Mouse (Mus musculus) adrenal gland, postnatal 36 days (tissue): ENCODE measurements around the gene Mcrip2. TPM values are rescaled to one million over a fixed set of nuclear protein-coding genes. Genes with fewer than 3 reads are reported as not detected.

Experiments used
- DNase-seq, 2 experiments: peaks; one replicate each; pipeline ENCODE4 v3.0.0; 2021; ENCODE audit warnings: mixed read lengths in 1 of 2
- total RNA-seq, 2 experiments: library from RNA; stranded (reverse); gene quantifications; 2 replicates each; pipeline ENCODE4 v1.2.3; 2021

The Mcrip2 gene
- total RNA-seq, 2 experiments from 2014 or later = 340 to 398 TPM

DNA sequence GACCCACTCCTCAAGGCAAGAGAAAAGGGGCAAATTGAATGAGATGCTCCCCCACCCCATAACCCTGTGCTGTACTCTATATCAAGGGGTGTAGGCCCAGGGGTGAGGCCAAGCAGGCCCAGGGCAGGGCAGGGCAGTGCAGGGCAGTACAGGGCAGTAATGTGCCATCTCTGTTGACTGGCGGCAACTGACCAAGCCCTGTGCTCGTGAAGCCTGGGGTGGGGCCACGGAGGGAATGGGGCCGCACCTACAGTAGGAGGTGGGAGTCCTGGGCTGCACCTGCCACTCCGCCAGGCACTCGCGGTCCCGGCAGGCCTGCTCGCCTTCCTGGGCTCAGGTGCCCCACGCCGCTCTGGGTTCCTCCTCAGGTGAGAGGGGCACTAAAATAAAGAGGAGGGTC lies 3.3 kb downstream of the Mcrip2 start:
- no peak for DNase-seq

DNA sequence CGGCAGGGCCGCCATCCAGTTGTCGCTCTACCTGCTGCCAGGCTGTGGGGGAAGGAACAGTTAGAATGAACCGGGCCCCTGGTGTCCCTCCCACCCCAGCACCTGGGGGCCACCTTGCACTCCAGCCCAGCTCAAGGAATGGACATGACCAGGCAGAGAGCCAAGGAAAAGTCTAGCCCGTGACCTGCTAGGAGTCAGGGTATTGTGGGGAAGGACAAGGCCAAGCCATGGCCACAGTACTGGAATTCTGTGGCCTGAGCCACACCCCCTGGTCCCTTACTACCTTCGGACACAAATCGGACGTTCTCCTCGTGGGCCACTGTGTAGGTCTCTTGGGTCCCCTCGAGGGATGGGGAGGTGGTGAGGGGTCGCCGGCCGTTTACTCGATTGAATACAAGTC lies 4.3 kb downstream of the Mcrip2 start:
- DNase-seq = peak in 1 of 2 experiments; percentile 50

DNA sequence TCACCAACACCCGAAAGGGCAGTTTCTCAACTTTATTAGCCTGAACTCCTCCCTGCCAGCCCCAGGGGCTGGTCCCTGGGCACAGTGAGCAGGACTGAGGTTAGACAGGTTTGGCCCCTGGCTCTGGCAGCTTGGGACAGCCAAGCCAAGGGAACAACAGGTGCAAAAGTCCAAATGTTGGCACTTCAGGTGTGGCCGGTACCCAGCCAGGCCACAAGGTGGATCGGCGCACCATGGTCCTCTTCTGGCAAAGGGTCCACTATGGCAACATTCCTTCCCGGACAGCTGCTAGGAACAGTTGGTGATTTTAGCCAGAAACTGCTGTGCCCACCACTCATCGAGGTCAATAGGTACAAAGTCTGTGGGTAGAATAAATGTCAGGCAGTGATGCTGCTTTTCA lies 4.9 kb downstream of the Mcrip2 start:
- no peak for DNase-seq

DNA sequence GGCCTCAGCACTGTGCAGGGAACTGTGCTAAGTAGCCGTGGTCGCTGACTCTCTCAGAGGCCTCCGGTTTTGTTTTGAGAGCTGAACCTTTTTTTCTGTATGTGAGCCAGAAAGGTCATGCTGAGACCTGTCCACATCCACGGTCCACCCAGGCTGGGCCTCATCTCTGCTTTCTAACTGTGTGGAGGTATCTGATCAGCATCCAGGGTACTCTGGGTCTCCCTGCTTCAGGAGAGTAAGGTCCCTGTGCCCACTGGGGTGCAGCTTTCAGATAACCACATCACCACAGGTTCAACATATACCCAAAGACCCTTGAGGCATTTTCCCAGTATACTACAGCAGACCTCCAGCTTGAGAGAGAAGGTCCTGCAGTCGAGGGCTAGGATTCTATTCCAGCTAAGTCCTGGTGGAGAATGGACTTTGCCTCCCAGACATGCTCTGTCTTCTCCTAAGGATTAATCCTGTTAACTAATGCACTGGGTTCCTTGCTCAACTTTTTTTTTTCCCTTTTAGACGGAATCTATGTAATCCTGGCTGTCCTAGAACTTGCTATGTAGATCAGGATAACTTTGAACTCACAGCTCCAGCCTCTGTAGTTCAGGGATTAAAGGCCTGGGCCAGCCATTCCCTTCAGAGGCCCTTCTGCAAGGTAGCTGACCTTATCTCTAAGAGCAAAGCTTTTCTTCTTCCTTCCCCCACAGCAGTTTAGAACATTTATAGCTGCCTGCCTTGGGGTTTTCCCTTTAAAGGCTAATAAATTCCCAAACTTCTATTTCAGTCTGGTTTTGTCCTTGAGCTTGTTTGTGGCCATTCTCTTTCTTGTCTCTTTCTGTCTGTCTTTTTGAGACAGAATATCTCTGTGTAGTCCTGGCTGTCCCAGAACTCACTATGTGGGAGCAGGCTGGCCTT lies 6.6 kb downstream of the Mcrip2 start:
- DNase-seq = no peak

DNA sequence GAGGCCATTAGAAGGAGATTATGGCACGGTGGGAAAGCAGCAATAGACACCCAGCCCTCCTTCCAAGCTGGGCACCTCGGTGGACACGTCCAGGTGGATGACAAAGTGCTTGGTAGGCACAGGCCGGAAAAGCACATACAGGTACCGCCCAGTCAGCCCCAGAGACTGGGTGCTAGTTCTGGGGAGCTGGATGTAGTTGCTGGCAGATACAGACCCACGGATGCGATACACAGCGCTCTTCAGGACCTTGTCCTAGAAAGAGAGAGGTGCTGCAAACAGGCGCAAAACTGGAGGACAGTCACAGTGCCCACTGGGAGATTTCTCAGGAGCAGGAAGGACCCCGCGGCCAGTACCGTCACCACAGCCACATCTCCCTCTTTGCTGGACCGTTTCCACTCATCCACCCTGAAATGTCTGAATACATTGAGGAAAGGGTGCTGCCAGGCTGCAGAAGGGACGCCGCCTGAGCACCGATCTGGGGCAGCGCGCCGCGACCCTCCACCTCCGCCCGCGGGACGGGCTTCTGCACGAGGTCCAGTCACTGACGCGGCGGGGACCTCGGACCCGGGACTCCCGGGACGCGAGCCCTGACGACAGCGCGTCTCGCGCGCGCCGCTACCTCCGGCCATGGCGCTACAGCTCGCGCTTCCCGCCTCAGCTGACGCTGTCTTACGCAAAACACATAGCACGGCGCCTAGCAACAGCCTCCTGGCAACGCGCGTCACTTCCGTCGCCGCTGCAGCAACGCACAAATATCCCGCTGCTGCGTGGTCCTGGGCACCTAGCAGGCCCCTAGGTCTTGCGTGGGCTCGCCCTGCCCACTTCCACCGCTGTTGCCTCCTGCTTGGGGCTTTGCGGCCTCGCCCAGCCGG lies 7.5 kb downstream of the Mcrip2 start, which contains the start of gene Wdr90:
Gene Wdr90, minus strand, starts transcription at position 670 of the 872 bp plus-strand sequence.
- DNase-seq = peak; percentile 94 to 95

DNA sequence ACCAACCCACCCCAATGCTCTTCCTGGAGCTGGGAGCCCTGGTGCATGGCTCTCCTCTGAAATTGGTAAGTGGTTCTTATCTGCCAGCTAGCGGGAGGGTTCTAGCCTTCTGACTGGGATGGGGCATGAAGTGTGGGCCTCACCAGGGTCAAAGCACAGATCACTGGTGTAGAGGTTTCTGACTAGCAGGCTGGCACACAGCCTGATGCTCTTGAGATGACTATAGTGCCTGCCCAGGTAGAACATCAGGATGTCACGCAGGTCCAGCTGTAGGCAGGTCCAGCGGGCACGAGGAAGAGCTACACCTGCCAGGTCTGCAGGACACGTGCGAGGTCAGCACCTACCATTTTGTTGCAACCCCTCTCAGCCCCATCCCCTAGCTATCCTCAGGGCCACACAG lies 8.3 kb downstream of the Mcrip2 start:
- DNase-seq = no peak

DNA sequence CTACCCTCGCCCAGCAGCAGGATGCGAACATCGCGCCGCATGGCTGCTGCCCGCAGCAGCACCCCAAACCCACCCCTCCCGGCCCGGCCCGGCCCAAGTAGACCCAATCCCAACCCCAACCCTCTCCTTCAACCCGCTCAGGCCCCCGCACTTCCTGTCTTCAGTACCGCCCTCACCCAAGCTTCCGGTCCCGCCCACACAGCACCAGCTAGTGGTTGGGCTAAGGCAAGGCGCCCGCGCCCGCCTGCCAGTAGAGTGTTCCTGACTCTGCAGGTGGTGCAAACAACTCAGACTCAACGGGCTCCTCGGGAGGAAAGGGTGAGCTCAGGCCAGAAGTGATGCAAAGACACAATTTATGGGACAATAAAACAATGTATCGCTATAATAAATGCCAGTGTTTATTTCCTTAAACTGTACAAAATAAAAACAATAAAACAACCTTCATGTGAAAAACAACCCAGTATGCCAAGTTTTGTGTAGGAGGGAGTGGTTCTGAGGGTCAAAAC lies 24.1 kb downstream of the Mcrip2 start, which contains the start of gene Rhot2:
Gene Rhot2, minus strand, starts transcription at position 456 of the 506 bp plus-strand sequence.
- peak; percentile 98 for DNase-seq

DNA sequence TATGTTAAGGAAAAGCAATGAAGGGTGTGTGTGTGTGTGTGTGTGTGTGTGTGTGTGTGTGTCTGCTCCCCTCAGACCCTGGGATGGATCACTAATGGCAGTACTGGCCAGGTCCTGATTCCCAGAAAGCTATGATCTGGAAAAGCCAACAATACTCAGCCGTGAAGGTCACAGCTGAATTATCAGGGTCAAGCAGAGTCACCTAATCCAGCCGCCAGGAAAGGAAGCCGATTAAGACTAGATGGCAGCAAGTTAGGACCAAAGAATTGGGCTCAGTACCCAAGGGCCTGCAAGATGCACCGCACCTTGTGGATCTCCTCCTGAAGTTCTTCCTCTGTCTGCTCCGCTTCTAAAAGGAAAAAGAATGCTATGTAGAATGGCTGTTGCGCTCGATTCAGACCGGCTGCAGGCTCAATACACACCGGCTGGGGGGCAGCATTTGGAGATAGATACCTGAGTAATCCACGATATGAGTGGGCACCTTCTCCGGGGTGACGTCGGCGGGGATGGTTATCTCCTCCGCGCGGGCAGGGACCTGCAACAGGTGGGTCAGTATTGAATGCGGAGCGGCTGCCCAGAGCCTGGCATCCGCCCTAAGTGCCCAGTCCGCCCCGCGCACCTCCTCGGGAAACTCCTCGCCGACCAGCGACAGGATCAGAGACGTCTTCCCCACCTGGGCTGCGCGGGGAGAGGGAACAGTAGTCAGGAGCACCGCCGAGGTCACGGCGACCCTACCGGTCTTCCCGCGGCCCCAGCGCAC lies 24.7 kb downstream of the Mcrip2 start:
- DNase-seq = peak in 1 of 2 experiments; percentile 38

DNA sequence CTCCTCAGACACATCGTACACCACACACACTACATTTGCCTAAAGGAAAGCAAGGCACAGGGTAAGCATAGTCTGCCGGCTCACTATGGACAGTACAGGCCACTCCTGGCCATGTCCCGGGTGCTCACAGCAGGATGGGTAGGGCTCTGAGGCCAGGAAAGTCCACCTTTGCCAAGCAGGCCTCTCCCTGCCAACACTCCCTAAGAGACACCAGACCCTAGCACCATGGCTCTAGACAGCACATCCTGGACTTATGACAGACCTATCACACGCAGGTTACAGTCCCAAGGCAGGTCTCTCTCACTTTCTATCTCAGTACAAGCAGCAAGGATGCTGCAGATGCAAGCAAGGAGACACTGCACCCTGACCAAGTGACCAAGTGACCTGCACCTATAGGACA lies 25.4 kb downstream of the Mcrip2 start:
- no peak for DNase-seq

DNA sequence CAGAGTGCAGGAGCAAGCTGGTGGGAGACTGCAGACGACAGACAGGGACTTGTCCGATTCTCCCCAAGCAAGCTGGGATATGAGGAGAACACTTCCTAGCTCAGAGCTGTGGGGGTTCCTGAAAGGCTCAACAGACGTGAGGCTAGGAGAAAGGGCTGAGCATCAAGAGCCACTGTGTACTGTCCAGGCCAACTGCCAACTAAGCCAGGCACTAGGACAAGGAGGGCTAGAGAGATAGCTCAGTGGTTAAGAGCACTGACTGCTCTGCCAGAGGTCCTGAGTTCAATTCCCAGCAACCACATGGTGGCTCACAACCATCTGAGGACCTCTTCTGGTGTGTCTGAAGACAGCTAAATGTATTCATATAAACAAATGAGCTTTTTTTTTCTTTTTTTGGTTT lies 26.1 kb downstream of the Mcrip2 start:
- DNase-seq = no peak

DNA sequence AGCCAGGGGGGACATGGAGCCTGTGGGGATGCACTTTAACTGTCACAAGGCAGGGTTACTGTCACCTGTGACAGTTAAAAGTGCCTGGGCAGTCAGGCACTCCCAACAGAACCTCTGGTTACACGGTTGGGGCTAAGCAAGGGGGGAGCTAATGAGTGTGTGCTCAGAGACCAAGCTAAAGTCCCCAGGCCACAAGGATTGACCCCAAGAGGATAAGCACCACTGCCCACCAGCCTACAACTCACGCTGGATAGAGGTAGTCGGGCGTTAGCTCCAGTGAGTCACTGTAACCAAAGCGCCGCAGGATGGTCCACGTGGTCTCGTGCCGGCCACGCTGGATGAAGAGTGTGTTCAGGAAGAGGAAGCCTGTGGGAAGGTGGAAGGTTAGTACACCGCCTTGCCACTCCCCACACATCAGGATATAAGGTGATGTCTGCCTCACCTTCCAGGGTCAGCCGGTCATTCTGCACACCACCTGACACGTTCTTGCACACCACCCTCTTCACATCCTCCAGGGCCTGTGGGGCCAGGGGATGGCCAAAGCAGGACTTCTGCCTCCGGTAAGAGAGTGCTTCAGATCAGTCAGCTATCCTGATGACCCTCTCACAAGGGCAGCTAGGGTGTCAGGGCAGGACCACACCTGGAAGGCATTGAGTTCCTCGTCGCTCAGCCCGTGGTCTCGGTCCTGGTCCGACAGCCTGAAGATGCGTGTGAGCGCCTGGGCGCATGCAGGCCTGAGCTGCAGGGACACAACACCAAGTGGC lies 27.3 kb downstream of the Mcrip2 start, which contains the start of gene Gm20683:
Gene Gm20683, minus strand, starts transcription at position 647 of the 764 bp plus-strand sequence.
- DNase-seq = no peak

DNA sequence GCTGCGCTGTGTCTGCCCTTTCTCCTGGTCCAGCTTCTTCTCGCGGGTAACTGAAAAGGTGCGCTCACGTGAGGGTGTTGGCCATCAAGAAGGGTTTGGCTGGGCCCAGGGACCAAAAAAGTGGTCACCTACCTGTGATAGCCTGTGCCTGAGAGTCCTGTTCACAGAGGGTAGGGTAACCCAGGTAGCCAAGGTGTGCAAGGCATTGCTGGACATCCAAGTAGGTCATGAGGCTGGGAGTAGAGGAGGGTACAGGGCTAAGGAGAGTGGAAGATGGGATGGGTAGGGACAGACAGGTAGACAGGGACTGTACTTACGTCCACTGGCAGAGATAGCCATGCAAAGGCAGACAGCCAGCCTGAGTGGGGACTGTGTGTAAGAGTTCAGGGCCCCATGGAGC lies 28.0 kb downstream of the Mcrip2 start:
- no peak for DNase-seq

DNA sequence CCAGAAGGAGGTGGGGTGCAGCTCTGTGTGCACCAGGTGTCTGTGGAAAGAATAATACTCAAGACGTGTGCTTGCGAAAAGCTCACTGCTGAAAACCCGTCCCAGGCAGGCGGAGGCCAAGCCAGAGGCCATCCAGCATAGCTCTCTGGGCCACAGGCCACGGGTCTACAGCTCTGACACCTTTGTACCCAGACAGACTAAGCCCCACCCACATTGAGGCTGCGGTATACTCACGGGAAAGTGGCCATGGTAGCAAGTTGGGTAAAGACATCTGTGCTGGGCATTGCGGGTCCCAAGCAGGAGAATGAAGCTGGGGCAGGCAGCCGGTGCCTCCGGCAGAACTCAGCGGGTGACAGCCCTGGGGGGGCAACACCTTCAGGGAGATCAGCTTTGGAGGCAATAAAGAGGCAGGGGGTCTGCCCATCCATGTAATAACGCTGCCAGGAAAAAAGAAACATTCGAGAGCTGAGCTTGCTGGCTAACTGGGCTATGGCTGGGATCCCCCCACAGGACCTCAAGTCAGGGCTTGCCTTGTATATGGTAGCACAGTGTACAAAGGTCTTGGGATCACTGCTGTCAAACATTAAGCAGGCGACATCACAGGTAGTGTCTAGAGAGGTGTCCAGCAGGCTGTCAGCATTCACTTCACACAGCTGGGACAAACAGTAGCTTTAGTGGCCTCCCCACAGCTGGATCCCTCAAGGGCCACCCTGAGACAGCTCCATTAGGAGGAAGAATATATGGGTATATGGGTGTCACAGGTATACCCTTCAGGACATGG lies 28.9 kb downstream of the Mcrip2 start:
- no peak for DNase-seq

DNA sequence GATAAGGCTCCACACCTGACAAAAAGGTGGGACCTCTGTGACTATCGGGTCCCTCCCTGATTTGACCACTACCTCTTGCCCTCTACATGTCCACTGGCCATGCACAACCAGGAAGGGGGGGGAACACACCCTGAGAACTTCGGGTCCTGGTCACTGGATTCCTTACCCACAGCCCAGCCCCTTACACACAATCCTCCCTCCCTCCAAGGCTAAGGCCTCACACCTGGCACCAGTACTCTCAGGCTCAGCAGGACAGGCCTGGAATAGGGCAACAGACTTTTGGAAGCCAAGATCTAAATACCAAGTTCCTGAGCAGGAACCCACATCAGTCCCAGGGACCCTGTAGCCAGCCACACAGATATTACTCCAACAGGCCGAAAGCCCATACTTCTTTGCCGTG lies 29.7 kb downstream of the Mcrip2 start:
- DNase-seq = no peak

DNA sequence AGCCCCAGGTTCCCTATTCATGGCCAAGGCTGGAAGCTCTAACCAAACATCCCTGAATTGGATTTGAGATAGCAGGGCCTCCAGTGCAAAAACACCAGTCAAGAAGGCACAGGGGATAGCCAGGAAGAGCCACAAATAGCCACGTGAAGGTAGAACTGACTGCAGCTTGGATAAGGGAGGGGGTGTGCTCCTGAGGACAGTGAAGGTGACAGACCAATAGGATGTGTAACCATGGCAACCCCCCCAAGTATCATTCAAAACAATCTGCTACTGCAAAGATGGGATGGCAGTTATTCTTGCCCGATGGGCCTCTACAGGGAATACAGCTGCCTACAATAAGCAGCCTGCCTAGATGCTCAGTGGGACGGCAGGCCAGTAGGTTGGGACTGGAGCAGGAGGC lies 31.0 kb downstream of the Mcrip2 start:
- DNase-seq = no peak

DNA sequence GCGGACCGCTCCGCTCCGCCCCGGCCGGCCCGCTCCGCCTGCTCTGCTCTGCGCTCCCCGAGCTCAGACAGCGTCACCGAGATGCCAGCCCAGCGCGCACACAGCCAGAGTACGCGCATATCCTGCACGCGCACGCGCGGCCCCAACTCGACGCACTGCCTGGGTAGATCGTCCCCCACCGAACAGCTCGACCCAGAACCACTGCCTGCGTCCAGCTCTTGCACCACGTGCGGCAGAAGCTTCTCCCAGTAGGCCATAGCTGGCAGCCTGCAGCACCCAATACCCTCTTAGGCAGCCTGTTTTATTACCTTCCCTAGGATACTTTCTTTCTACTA lies 31.5 kb downstream of the Mcrip2 start, which contains the start of gene Rhbdl1:
Gene Rhbdl1, minus strand, starts transcription at position 220 of the 335 bp plus-strand sequence.
- DNase-seq = peak; percentile 87 to 90

DNA sequence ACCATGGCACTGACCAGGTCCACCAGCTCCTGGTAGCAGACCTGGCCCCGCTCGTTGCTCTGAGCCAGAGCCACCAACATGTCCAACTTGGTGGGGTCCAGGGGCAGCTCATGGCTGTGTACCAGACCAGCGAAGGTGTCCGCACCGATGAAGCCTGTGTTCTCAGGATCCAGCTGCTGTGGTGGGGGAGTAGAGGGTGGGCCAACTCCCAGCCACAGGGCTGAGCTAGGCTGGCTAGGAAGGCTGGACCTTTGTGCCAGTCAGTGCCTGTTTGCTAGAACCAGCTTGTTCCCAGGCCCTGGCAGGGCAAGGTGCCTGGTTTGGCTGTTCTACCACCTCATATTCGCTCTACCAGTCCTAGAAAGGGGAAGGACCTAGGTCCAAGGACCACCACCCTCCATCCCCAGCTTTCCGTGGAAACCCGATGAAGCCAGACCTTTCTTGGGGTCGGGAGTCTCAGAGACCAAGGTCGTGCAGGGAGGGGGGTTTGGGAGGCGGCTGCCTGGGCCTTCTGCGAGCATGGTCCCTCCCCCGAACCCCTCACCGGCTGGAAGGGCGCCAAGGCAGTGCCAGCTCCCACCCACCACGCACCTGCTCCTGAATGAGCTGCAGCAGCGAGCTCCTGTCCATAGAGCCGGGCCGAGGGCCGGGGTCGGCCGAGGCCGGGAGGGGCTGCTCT lies 32.0 kb downstream of the Mcrip2 start:
- DNase-seq = peak; percentile 28 to 34

DNA sequence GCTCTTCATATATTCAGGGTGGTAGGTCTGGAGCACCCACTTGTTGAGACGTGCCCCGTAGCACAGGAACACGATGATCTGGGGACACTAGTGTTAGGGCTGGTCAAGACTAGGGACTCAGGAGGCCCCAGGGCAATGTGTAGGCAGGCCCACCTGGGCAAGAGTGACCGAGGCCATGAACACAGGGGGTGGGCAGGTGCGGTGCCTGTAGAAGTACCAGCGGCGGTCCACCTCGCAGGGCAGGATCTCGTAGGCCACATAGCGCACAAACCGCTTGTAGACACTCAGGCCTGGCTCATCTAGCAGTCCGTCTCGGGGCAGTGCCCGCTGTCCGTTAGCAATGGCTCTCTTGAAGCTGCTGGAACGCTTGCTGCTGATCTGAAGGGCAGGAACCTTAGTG lies 32.7 kb downstream of the Mcrip2 start:
- DNase-seq = no peak

DNA sequence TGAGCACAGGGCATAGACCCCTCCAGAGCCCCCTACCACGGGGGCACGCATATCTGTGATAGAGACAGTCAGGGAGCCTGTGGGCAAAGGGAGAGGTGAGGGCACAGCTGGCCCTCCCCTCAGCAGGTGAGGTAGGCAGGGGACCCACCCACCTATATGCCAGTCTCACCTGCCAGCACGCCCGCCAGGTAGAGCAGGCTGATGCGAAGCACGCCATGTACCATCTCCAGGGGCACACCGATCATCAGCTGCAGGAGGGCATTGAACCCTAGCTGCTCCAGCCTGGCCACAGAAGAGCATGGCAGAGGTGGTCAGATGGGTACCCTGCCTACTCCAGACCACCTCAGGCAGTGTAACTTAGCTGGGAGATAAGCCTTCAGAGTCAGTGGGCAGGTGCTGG lies 33.3 kb downstream of the Mcrip2 start:
- DNase-seq = no peak
